Mouse (Mus musculus) liver, embryonic 13.5 days (tissue): ENCODE measurements around the gene Crtc2. TPM values are rescaled to one million over a fixed set of nuclear protein-coding genes. Genes with fewer than 3 reads are reported as not detected.
"Not testable (repeated sequence)": the region's sequence is repeated elsewhere in the genome, so short reads cannot be mapped to it uniquely, and the experiment has no call there.

Experiments
- ATAC-seq: fragments of 200-750 bp; cut with Nextera tagmentation; 2 replicates; pipeline ENCODE4 v1.8.0; 2017; ENCODE audit warnings: low read depth, mild to moderate bottlenecking, moderate number of reproducible peaks, moderate library complexity
- DNase-seq: peaks from one replicate; pipeline ENCODE4 v3.0.0; 2022
- H3K27ac ChIP-seq: fragments of 300-500 bp; sonication (generic); 2 replicates; pipeline ENCODE4 v1.5.1; 2015; ENCODE audit warnings: moderate library complexity, mild to moderate bottlenecking, inconsistent platforms
- H3K27me3 ChIP-seq: fragments of 300-500 bp; sonication (generic); 2 replicates; pipeline ENCODE4 v1.6.1; 2015; ENCODE audit warnings: mild to moderate bottlenecking, inconsistent platforms
- H3K36me3 ChIP-seq: fragments of 300-500 bp; sonication (generic); 2 replicates; pipeline ENCODE4 v1.6.1; 2015; ENCODE audit warnings: mild to moderate bottlenecking, inconsistent platforms
- H3K4me1 ChIP-seq: fragments of 300-500 bp; sonication (generic); replicated peaks from 2 replicates; pipeline ENCODE4 v1.6.1; 2015; ENCODE audit warnings: inconsistent platforms
- H3K4me2 ChIP-seq: fragments of 300-500 bp; sonication (generic); 2 replicates; pipeline ENCODE4 v1.6.1; 2015; ENCODE audit warnings: inconsistent platforms, mild to moderate bottlenecking, moderate library complexity
- H3K4me3 ChIP-seq: fragments of 300-500 bp; sonication (generic); replicated peaks from 2 replicates; pipeline ENCODE4 v1.5.1; 2015; ENCODE audit warnings: mild to moderate bottlenecking, inconsistent platforms
- H3K9ac ChIP-seq: fragments of 300-500 bp; sonication (generic); 2 replicates; pipeline ENCODE4 v1.6.1; 2015; ENCODE audit warnings: mild to moderate bottlenecking, inconsistent platforms
- H3K9me3 ChIP-seq: fragments of 300-500 bp; sonication (generic); replicated peaks from 2 replicates; pipeline ENCODE4 v1.6.1; 2016; ENCODE audit warnings: inconsistent platforms
- WGBS: fragments of 180-500 bp; shearing (Covaris S2); methylation state at CpG from one replicate; pipeline ENCODE4 v1.1.7; 2015; ENCODE audit not compliant: insufficient replicate concordance; 5-methylcytosine and 5-hydroxymethylcytosine counted together
- polyA plus RNA-seq: library from polyadenylated mRNA; unstranded; fragments of >200 nt; fragmentation: Nextera tagmentation; extraction: Ambion mirVana; gene quantifications from 2 replicates; pipeline ENCODE4 v1.2.1, GENCODE M21; 2015

Crtc2 gene
- polyA plus RNA-seq, 1 experiment from 2014 or later: 4.2 TPM

- no peak overlapping the region for H3K4me3 ChIP-seq
- no peaks in the 10 kb centered on the region for H3K27me3 ChIP-seq
- DNase-seq (no peak), ATAC-seq (no peak)
- H3K4me1 ChIP-seq: peaks cover 48% of the 10 kb centered on the region
- H3K27ac ChIP-seq: no peak overlapping the region
- H3K4me2 ChIP-seq: no peak overlapping the region
- peaks cover under 1% of the 10 kb centered on the region; the same call in 1 of the 2 replicates for H3K36me3 ChIP-seq
- H3K9ac ChIP-seq: no peak overlapping the region
- WGBS: 57% methylated on average over 2 of the region's 2 CpGs
- no peaks in the 10 kb centered on the region for H3K9me3 ChIP-seq
These were observed 8.6 kb upstream of the Crtc2 start for GRCm38 (mm10) chr3:90245406-90245805.

GRCm38 (mm10) chr3:90247630-90247959 is 6.4 kb upstream of the Crtc2 start:
- Histone ChIP-seq H3K4me3 (peak overlapping the region; percentile 78), H3K27me3 (no peaks in the 10 kb centered on the region), H3K9ac (peak overlapping the region; percentile 85), H3K36me3 (peaks cover 15% of the 10 kb centered on the region), H3K9me3 (no peaks in the 10 kb centered on the region), H3K27ac (peak overlapping the region; percentile 71), H3K4me1 (peaks cover 44% of the 10 kb centered on the region), H3K4me2 (peak overlapping the region; percentile 97)
- DNase-seq: no peak
- ATAC-seq: no peak
- 6% methylated on average over 3 of the region's 3 CpGs for WGBS

- Histone ChIP-seq H3K27me3 (no peaks in the 10 kb centered on the region), H3K9me3 (no peaks in the 10 kb centered on the region), H3K4me1 (peaks cover 38% of the 10 kb centered on the region), H3K4me3 (peak within 1 kb of the TSS; percentile 78), H3K27ac (peak within 1 kb of the TSS; percentile 85), H3K4me2 (peak within 1 kb of the TSS; percentile 97), H3K9ac (peak within 1 kb of the TSS; percentile 85), H3K36me3 (peaks cover 15% of the 10 kb centered on the region)
- DNase-seq: peak; percentile 85
- under 1% methylated on average over 44 of the region's 44 CpGs for WGBS
- peak; percentile 92 for ATAC-seq
These were observed 5.8 kb upstream of the Crtc2 start, which contains the start of gene Slc39a1 for GRCm38 (mm10) chr3:90247960-90248745. Slc39a1 (plus strand) TSS chr3:90248172.

DNA sequence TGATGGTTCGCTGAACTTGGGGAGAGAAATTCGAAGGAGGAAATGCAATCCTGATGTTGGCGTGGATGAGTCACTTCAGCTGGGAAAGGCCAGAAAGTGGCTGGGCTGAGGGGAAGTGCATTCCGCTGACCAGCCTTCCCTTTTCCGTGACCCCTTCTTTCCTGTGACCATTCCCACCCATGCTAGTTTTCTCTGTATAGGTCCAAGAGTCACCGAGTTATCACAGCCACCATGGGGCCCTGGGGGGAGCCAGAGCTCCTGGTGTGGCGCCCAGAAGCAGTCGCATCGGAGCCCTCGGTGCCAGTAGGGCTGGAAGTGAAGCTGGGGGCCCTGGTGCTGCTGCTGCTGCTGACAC is 5.2 kb upstream of the Crtc2 start:
- under 1% methylated on average over 10 of the region's 10 CpGs for WGBS
- ATAC-seq (peak; percentile 28; the same call in 1 of the 2 replicates), DNase-seq (peak; percentile 22)
- Histone ChIP-seq H3K27ac (peak overlapping the region; percentile 85), H3K9me3 (no peaks in the 10 kb centered on the region), H3K27me3 (no peaks in the 10 kb centered on the region), H3K4me2 (peak overlapping the region; percentile 97), H3K9ac (peak overlapping the region; percentile 85), H3K36me3 (peaks cover 15% of the 10 kb centered on the region), H3K4me3 (peak overlapping the region; percentile 78), H3K4me1 (peaks cover 33% of the 10 kb centered on the region)

DNA sequence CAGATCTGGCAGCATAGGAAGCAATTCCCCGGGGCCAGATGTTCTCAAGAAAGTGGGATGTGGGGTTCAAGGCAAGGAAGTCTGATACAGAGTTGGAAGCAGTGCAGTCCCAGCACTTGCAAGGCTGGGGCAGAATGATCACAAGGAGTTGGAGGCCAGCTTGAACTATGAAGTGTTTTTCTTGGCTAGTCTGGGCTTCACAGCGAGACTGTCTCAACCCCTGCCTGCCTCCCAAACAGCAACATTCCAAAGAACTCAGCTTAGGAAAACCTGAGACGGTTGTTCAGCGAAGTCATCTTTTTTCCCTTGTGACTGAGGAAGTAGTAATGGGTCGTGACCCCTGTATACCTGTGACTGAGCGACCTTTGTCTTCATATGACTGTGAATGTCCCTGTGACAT is 3.2 kb upstream of the Crtc2 start:
- H3K36me3 ChIP-seq: peaks cover 15% of the 10 kb centered on the region
- no peaks in the 10 kb centered on the region for H3K27me3 ChIP-seq
- H3K4me3 ChIP-seq: no peak overlapping the region
- peaks cover 39% of the 10 kb centered on the region for H3K4me1 ChIP-seq
- H3K9ac ChIP-seq: no peak overlapping the region
- no peak for ATAC-seq
- no peak overlapping the region for H3K4me2 ChIP-seq
- 80% methylated on average over 6 of the region's 6 CpGs for whole genome bisulfite sequencing
- no peak overlapping the region for H3K27ac ChIP-seq
- no peak for DNase-seq
- H3K9me3 ChIP-seq: no peaks in the 10 kb centered on the region

- WGBS: 90% methylated on average over 10 of the region's 12 CpGs
These were observed 2.2 kb upstream of the Crtc2 start for GRCm38 (mm10) chr3:90251731-90252226.

DNA sequence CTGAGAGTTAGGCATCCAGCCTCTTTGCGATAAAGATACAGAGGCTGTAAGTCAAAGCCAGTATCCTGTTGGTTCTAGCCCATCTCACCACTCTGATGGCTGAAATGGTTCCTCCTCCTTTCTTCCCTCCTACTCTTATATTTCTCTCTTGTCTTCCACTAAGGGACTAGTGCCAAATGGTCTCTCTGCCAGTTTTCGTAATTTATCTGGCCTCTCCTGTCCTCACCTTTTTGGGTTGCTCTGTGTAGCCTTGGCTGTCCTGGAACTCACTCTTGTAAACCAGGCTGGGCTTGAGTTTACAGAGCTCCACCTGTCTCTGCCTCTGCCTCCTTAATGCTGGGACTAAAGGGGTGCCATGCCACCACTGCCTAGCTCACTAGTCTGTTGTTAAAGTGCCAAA is 1.3 kb upstream of the Crtc2 start:
- H3K9me3 ChIP-seq, H3K4me3 ChIP-seq, H3K4me2 ChIP-seq, ATAC-seq, H3K27ac ChIP-seq, DNase-seq, H3K9ac ChIP-seq, H3K27me3 ChIP-seq: not testable (repeated sequence)
- Histone ChIP-seq H3K36me3 (peaks cover 23% of the 10 kb centered on the region), H3K4me1 (peaks cover 43% of the 10 kb centered on the region)
- WGBS: 86% methylated on average over 2 of the region's 2 CpGs

More at GRCm38 (mm10) chr3:90251731-90252226, 2.2 kb upstream of the Crtc2 start:
- not testable (repeated sequence) for H3K4me3 ChIP-seq, H3K9me3 ChIP-seq, DNase-seq, H3K27me3 ChIP-seq, H3K9ac ChIP-seq, H3K27ac ChIP-seq, ATAC-seq, H3K4me2 ChIP-seq
- Histone ChIP-seq H3K36me3 (peaks cover 17% of the 10 kb centered on the region), H3K4me1 (peaks cover 47% of the 10 kb centered on the region)

- peaks cover 45% of the 10 kb centered on the region for H3K4me1 ChIP-seq
- H3K27ac ChIP-seq, DNase-seq, H3K9ac ChIP-seq, H3K4me2 ChIP-seq, ATAC-seq, H3K9me3 ChIP-seq, H3K27me3 ChIP-seq, H3K4me3 ChIP-seq: not testable (repeated sequence)
- WGBS: 50% methylated on average over 1 of the region's 1 CpGs
- peaks cover 25% of the 10 kb centered on the region for H3K36me3 ChIP-seq
These were observed 789 bp upstream of the Crtc2 start for GRCm38 (mm10) chr3:90253174-90253573.

DNA sequence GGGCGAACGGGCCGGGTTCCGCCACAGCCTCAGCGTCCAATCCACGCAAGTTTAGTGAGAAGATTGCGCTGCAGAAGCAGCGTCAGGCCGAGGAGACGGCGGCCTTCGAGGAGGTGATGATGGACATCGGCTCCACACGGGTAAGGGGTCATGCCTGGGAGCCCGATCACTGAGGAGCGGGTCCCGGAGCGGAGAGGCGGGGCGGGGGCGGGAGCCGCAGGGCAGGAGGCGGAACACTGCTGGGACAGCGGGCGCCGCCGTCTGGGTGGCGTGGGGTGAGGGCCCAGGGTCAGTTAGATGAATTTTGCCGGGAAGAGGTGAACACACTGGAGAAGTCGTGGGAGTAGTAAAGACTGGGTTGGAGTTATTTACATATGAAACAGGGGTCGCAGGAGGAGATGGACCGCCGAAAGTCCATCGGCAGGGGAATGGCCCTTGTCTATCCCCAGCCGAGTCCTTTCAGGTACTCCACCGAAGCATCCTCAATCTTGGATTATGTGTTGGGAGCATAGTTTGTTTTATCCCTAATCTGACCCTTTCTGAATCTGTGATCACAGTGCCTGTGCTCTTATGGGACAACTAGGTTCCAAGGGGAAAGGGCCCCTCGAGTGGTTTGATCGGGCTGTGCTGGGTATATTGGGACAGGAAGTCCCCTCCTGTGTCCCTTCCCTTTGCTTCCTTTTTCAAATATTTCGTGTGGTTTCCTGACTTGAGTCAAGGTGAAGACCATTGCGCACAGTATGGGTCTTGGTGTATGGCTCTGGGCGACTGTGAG is 643 bp downstream of the Crtc2 start:
- under 1% methylated on average over 41 of the region's 41 CpGs for WGBS
- Histone ChIP-seq H3K4me3 (peak overlapping the region; percentile 92), H3K27ac (peak overlapping the region; percentile 87), H3K9me3 (no peaks in the 10 kb centered on the region), H3K4me1 (peaks cover 40% of the 10 kb centered on the region), H3K9ac (peak overlapping the region; percentile 93), H3K4me2 (peak overlapping the region; percentile 82), H3K36me3 (peaks cover 40% of the 10 kb centered on the region), H3K27me3 (no peaks in the 10 kb centered on the region)
- peak; percentile 66 for ATAC-seq
- no peak for DNase-seq

- Histone ChIP-seq H3K4me2 (peak overlapping the region; percentile 82), H3K27me3 (no peaks in the 10 kb centered on the region), H3K27ac (no peak overlapping the region), H3K9me3 (no peaks in the 10 kb centered on the region), H3K4me3 (peak overlapping the region; percentile 92), H3K9ac (peak overlapping the region; percentile 93), H3K4me1 (peaks cover 40% of the 10 kb centered on the region), H3K36me3 (peaks cover 45% of the 10 kb centered on the region)
- WGBS: 10% methylated on average over 2 of the region's 2 CpGs
- ATAC-seq (no peak), DNase-seq (no peak)
These were observed 1.2 kb downstream of the Crtc2 start for GRCm38 (mm10) chr3:90255194-90255565.

DNA sequence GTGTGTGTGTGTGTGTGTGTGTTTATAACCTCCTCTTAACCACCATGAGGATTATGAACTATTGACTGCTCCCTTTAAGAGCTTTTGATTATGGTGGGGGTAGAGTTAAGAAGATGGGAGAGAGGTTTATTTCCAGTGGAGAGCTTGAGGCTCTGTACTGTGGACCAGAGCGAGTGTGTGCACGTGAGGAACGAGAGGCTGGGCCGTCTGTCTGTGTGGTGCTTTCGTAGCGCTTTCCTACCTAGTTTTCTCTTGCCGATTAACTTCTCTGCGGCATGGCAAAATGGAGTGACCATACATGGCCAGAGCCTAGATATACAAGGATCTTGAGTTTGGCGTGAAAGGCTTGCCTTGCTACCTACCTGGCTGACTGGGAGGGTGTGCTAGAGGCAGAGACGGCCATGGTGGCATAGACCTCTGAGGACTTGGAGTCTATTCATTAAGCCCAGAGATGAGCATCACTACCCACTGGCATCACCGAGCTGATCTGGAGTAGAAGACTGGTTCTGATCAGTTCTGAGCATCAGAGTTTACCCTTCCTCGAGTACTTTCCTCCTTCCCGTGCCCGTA is 1.9 kb downstream of the Crtc2 start:
- DNase-seq (no peak), ATAC-seq (no peak)
- peaks cover 46% of the 10 kb centered on the region for H3K36me3 ChIP-seq
- no peak overlapping the region for H3K27ac ChIP-seq
- WGBS: 87% methylated on average over 14 of the region's 14 CpGs
- no peak overlapping the region for H3K9ac ChIP-seq
- H3K27me3 ChIP-seq: no peaks in the 10 kb centered on the region
- H3K9me3 ChIP-seq: no peaks in the 10 kb centered on the region
- no peak overlapping the region; the same call in 1 of the 2 replicates for H3K4me3 ChIP-seq
- no peak overlapping the region for H3K4me2 ChIP-seq
- H3K4me1 ChIP-seq: peaks cover 36% of the 10 kb centered on the region
